Mouse (Mus musculus): ENCODE data around the gene Dnah6.

DNA sequence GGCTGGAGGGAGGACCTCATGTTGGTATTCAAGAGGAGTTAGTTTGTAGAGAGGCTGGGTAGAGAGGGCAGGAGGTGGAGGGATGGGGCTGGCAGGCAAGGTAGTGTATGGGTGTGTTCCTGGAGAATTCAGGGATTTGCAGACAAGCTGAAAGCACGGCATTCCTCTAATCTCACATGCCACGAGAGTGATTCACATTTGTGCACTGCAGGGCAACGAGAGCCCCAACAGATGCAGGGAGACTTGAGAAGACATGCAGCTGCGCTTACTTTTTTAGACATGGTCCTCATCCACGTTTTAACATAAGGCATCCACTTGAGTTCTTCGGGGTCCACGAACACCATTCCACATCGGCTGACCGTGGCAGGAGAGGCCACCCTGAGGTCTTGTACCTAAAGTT, 93.9 kb downstream of the Dnah6 start:
- TF ChIP-seq POLR2A (IDR thresholded peaks at IDR 0.05; ENCODE audit: low read depth, low read length) (no peak), CHD1 (IDR thresholded peaks at IDR 0.05; ENCODE audit: low read depth, low read length) (no peak), IRF4 (IDR thresholded peaks at IDR 0.05; ENCODE audit: low read depth, low read length) (no peak), CTCF (conservative IDR thresholded peaks at IDR 0.05 in 1 of 2, IDR thresholded peaks at IDR 0.05 in 1 of 2; ENCODE audit: low read depth in 2 of 2, low read length in 2 of 2) (no peak), EP300 (IDR thresholded peaks at IDR 0.05; ENCODE audit: low read length) (no peak), ZNF384 (IDR thresholded peaks at IDR 0.05; ENCODE audit: low read depth, low read length) (no peak), USF1 (IDR thresholded peaks at IDR 0.05; ENCODE audit: low read depth, low read length) (no peak), SMC3 (IDR thresholded peaks at IDR 0.05; ENCODE audit: low read depth, low read length) (no peak), MAFK (IDR thresholded peaks at IDR 0.05; ENCODE audit: insufficient replicate concordance, low read length) (no peak), POLR2AphosphoS2 (IDR thresholded peaks at IDR 0.05; ENCODE audit: low read depth, low read length) (no peak), RAD21 (IDR thresholded peaks at IDR 0.05; ENCODE audit: low read depth, low read length) (no peak), ZKSCAN1 (IDR thresholded peaks at IDR 0.05; ENCODE audit: borderline replicate concordance, low read depth, low read length) (no peak), USF2 (conservative IDR thresholded peaks at IDR 0.05; ENCODE audit: low read depth, low read length) (no peak)
